Mouse (Mus musculus): ENCODE data around the gene Zfp128. TPM values are rescaled to one million over a fixed set of nuclear protein-coding genes. Genes with fewer than 3 reads are reported as not detected.

The Zfp128 gene
- polyA plus RNA-seq, 1 experiment from 2014 or later, result 4.7 TPM

DNA sequence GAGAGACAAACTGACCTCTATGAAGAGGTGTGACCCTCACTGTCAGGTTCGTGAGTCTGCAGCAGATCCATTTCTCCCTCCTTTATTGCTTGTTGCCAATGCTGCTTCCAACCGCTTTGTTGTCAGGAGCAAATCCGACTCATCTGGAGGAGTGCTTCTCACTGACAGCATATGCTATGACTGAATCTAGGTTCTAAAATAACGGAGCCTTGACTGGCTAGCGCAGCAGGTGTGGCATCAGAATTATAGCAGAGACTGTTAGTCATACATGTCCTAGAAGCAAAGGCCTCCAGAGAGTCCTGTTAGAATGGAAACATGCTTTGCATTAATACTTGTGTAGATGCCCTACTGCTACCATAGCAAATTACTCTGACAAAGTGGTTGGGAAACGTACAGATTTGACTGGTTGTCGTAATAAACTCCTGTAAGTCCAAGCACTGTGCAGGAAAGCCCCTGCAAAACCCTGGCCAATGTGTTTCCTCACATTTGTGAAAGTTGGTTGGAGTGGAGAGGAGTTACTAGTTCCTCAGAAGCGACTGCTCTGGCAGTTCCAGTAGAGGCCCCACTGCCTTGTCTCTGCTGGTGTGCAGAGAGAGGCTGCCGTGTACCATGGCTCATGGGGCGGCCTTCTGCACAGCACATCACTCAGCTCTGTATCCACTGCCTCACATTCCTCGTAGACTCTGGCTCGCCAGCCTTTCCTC, 5.7 kb downstream of the Zfp128 start:
- DNase-seq (no peak), ATAC-seq (ENCODE audit: insufficient read depth) (no peak)
- no peaks in the 10 kb centered on the region for H3K9me3 ChIP-seq (ENCODE audit: low read depth, low read length)
- WGBS, result 90% methylated on average over 12 of the region's 12 CpGs
- no peak for TF ChIP-seq CTCF (IDR thresholded peaks at IDR 0.05; ENCODE audit: low read depth)
- H3K27ac ChIP-seq (ENCODE audit: low read depth), result no peak overlapping the region
- peaks cover 64% of the 10 kb centered on the region for H3K36me3 ChIP-seq (ENCODE audit: insufficient read depth)
- H3K27me3 ChIP-seq (ENCODE audit: insufficient read depth, low read length), result no peaks in the 10 kb centered on the region
- no peak overlapping the region for H3K4me2 ChIP-seq
- 0 out of 2 replicates have a peak, but pooled peaks cover 1% of the 10 kb centered on the region for H3K4me1 ChIP-seq (ENCODE audit: insufficient read depth)
- no peak overlapping the region for H3K4me3 ChIP-seq (ENCODE audit: low read depth, low read length)
- no peak overlapping the region for H3K9ac ChIP-seq

GRCm38 (mm10) chr7:12887585-12887984, 6.6 kb downstream of the Zfp128 start:
- Histone ChIP-seq H3K4me3 (ENCODE audit: low read depth, low read length) (no peak overlapping the region), H3K4me2 (no peak overlapping the region), H3K36me3 (ENCODE audit: insufficient read depth) (peaks cover 68% of the 10 kb centered on the region), H3K27me3 (ENCODE audit: insufficient read depth, low read length) (no peaks in the 10 kb centered on the region), H3K9me3 (ENCODE audit: low read depth, low read length) (no peaks in the 10 kb centered on the region), H3K9ac (no peak overlapping the region), H3K27ac (ENCODE audit: low read depth) (no peak overlapping the region), H3K4me1 (ENCODE audit: insufficient read depth) (no peaks in the 10 kb centered on the region)
- no peak for TF ChIP-seq CTCF (IDR thresholded peaks at IDR 0.05; ENCODE audit: low read depth)
- ATAC-seq (ENCODE audit: insufficient read depth), result no peak
- DNase-seq, result no peak
- 92% methylated on average over 5 of the region's 5 CpGs for WGBS

DNA sequence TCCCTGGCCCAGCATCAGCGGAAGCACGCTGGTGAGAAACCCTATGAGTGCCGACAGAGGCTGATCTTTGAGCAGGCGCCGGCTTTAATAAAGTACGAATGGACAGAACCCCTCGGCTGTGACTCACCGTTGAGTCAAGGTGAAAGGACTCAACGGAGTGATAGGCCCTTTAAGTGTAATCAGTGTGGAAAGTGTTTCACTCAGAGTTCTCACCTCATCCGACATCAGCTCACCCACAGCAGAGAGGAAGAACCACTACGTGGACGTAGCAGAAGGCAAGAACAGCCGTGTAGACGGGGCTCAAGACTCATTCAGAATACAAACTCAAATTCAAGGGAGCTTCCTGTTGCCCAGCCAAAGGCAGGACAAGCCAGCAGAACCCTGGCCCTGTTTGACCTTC, 10.0 kb downstream of the Zfp128 start:
- Histone ChIP-seq H3K9me3 (ENCODE audit: low read depth, low read length) (no peaks in the 10 kb centered on the region), H3K9ac (no peak overlapping the region), H3K36me3 (ENCODE audit: insufficient read depth) (peaks cover 55% of the 10 kb centered on the region), H3K4me2 (no peak overlapping the region), H3K27me3 (ENCODE audit: insufficient read depth, low read length) (no peaks in the 10 kb centered on the region), H3K27ac (ENCODE audit: low read depth) (no peak overlapping the region), H3K4me1 (ENCODE audit: insufficient read depth) (no peaks in the 10 kb centered on the region), H3K4me3 (ENCODE audit: low read depth, low read length) (no peak overlapping the region)
- no peak for ATAC-seq (ENCODE audit: insufficient read depth)
- 92% methylated on average over 14 of the region's 14 CpGs for WGBS
- DNase-seq, result no peak
- TF ChIP-seq CTCF (IDR thresholded peaks at IDR 0.05; ENCODE audit: low read depth), result no peak

GRCm38 (mm10) chr7:12891334-12891733, 10.4 kb downstream of the Zfp128 start:
- no peak for DNase-seq
- Histone ChIP-seq H3K27ac (ENCODE audit: low read depth) (no peak overlapping the region), H3K36me3 (ENCODE audit: insufficient read depth) (peaks cover 51% of the 10 kb centered on the region), H3K4me1 (ENCODE audit: insufficient read depth) (no peaks in the 10 kb centered on the region), H3K9ac (no peak overlapping the region), H3K4me3 (ENCODE audit: low read depth, low read length) (no peak overlapping the region), H3K9me3 (ENCODE audit: low read depth, low read length) (no peaks in the 10 kb centered on the region), H3K4me2 (no peak overlapping the region), H3K27me3 (ENCODE audit: insufficient read depth, low read length) (no peaks in the 10 kb centered on the region)
- no peak for TF ChIP-seq CTCF (IDR thresholded peaks at IDR 0.05; ENCODE audit: low read depth)
- 69% methylated on average over 1 of the region's 1 CpGs for WGBS
- no peak for ATAC-seq (ENCODE audit: insufficient read depth)

GRCm38 (mm10) chr7:12897655-12898410, 16.9 kb downstream of the Zfp128 start, which contains the start of gene Zscan22:
TSS of gene Zscan22 (plus strand) at chr7:12897815.
- H3K4me1 ChIP-seq (ENCODE audit: insufficient read depth), result peaks cover 7% of the 10 kb centered on the region; the same call in 1 of the 2 replicates
- H3K27me3 ChIP-seq (ENCODE audit: insufficient read depth, low read length), result no peaks in the 10 kb centered on the region
- WGBS, result 6% methylated on average over 36 of the region's 36 CpGs
- H3K4me3 ChIP-seq (ENCODE audit: low read depth, low read length), result peak within 1 kb of the TSS; percentile 58
- peak; percentile 99 for ATAC-seq (ENCODE audit: insufficient read depth)
- 0 out of 2 replicates have a peak, but pooled peaks cover 10% of the 10 kb centered on the region for H3K36me3 ChIP-seq (ENCODE audit: insufficient read depth)
- peak within 1 kb of the TSS; percentile 54 for H3K9ac ChIP-seq
- DNase-seq, result peak; percentile 98
- no peaks in the 10 kb centered on the region for H3K9me3 ChIP-seq (ENCODE audit: low read depth, low read length)
- no peak for TF ChIP-seq CTCF (IDR thresholded peaks at IDR 0.05; ENCODE audit: low read depth)
- H3K4me2 ChIP-seq, result peak within 1 kb of the TSS; percentile 59
- H3K27ac ChIP-seq (ENCODE audit: low read depth), result no peak within 1 kb of the TSS

GRCm38 (mm10) chr7:12901517-12901916, 20.5 kb downstream of the Zfp128 start:
- H3K9me3 ChIP-seq (ENCODE audit: low read depth, low read length), result no peaks in the 10 kb centered on the region
- ATAC-seq (ENCODE audit: insufficient read depth) (no peak), DNase-seq (no peak)
- no peak overlapping the region for H3K4me2 ChIP-seq
- peaks cover 7% of the 10 kb centered on the region; the same call in 1 of the 2 replicates for H3K4me1 ChIP-seq (ENCODE audit: insufficient read depth)
- peaks cover 41% of the 10 kb centered on the region for H3K36me3 ChIP-seq (ENCODE audit: insufficient read depth)
- 86% methylated on average over 5 of the region's 5 CpGs for WGBS
- no peak overlapping the region for H3K9ac ChIP-seq
- H3K27ac ChIP-seq (ENCODE audit: low read depth), result no peak overlapping the region
- H3K4me3 ChIP-seq (ENCODE audit: low read depth, low read length), result no peak overlapping the region
- no peak for TF ChIP-seq CTCF (IDR thresholded peaks at IDR 0.05; ENCODE audit: low read depth)
- H3K27me3 ChIP-seq (ENCODE audit: insufficient read depth, low read length), result no peaks in the 10 kb centered on the region

DNA sequence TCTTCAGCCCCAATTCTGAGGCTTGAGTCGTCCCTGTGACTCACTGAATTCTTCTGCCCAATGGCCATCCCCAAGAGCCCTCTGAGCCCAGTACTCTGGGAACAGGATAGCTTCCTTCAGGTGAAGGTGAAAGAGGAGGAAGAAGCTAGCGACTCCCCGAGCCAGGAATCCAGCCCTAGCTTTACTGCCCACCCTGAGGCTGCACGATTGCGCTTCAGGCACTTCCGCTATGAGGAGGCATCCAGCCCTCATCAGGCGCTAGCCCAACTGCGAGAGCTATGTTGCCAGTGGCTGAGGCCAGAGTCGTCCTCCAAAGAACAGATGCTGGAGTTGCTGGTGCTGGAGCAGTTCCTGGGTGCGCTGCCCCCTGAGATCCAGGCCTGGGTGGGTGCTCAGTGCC, 22.6 kb downstream of the Zfp128 start:
- H3K27ac ChIP-seq (ENCODE audit: low read depth), result no peak overlapping the region
- ATAC-seq (ENCODE audit: insufficient read depth) (no peak), DNase-seq (no peak)
- H3K4me3 ChIP-seq (ENCODE audit: low read depth, low read length), result no peak overlapping the region
- H3K27me3 ChIP-seq (ENCODE audit: insufficient read depth, low read length), result no peaks in the 10 kb centered on the region
- 62% methylated on average over 10 of the region's 10 CpGs for WGBS
- TF ChIP-seq CTCF (IDR thresholded peaks at IDR 0.05; ENCODE audit: low read depth), result no peak
- H3K4me1 ChIP-seq (ENCODE audit: insufficient read depth), result peaks cover 3% of the 10 kb centered on the region; the same call in 1 of the 2 replicates
- no peak overlapping the region for H3K4me2 ChIP-seq
- H3K9me3 ChIP-seq (ENCODE audit: low read depth, low read length), result no peaks in the 10 kb centered on the region
- no peak overlapping the region for H3K9ac ChIP-seq
- H3K36me3 ChIP-seq (ENCODE audit: insufficient read depth), result peaks cover 60% of the 10 kb centered on the region

Measured in lung, embryonic 14.5 days (tissue).